Mouse (Mus musculus): ENCODE results near the gene Rasl10a. TPM values are rescaled to one million over a fixed set of nuclear protein-coding genes. Genes with fewer than 3 reads are reported as not detected.

Gene Rasl10a
- polyA plus RNA-seq, 1 experiment from 2014 or later = 0.33 TPM

DNA sequence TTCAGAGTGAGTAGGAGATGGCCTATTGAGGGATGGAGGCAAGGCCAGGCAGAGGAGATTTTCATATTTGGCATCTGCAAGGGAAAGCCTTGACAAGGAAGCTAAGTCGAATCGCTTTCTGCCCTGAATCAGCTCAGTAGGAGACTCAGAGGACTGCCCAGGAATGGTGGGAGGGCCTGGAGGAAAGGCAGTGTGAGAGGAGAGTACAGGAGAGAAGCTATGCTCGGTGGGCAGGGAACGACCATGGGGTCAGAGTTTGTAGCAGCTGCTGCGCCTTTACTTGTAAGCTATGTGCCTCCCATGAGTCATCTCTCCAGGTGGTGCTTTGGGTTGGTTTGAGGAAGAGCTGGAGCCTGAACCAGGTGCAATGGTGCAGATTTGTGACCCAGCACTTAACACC, 42.9 kb downstream of the Rasl10a start:
- Histone ChIP-seq H3K9me3 (ENCODE audit: control insufficient read depth, low read length) (no peaks in the 10 kb centered on the region), H3K4me3 (replicated peaks; ENCODE audit: low read depth, low read length) (peak overlapping the region; percentile 100), H3K4me1 (ENCODE audit: control insufficient read depth, insufficient read depth, low read length) (peaks cover 32% of the 10 kb centered on the region), H3K27ac (replicated peaks; ENCODE audit: low read depth, low read length) (peak overlapping the region; percentile 99), H3K4me2 (ENCODE audit: low read length) (peak overlapping the region; percentile 90), H3K36me3 (ENCODE audit: control insufficient read depth, insufficient read depth, low read length) (peaks cover 27% of the 10 kb centered on the region), H3K9ac (replicated peaks; ENCODE audit: low read length) (peak overlapping the region; percentile 94), H3K27me3 (ENCODE audit: control insufficient read depth, insufficient read depth, low read length) (no peaks in the 10 kb centered on the region)
- WGBS = 41% methylated on average over 5 of the region's 5 CpGs
- DNase-seq (no peak), ATAC-seq (ENCODE audit: low FRiP score, low TSS enrichment) (no peak)

DNA sequence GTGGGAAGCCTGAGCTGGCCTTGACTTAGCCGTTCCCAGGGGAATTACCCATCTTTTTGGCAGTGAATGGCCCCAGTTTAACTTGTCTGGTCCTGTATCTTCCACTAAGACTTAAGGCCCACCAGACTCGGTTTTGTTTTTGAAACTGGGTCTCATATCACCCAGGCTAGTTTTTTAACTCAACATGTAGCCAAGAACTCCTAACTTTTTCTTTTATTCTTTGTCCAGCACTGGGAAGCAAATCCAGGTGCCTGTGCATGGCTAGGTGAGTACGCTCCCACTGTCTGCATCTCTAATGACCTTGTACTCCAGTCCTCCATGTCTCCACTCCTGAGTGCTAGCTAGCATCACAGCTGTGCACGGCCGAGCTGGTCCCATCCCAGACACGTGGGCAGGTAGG, 43.7 kb downstream of the Rasl10a start:
- no peaks in the 10 kb centered on the region for H3K27me3 ChIP-seq (ENCODE audit: control insufficient read depth, insufficient read depth, low read length)
- no peak overlapping the region for H3K4me3 ChIP-seq (replicated peaks; ENCODE audit: low read depth, low read length)
- WGBS = 81% methylated on average over 6 of the region's 6 CpGs
- peaks cover 23% of the 10 kb centered on the region for H3K4me1 ChIP-seq (ENCODE audit: control insufficient read depth, insufficient read depth, low read length)
- H3K36me3 ChIP-seq (ENCODE audit: control insufficient read depth, insufficient read depth, low read length) = peaks cover 32% of the 10 kb centered on the region
- ATAC-seq (ENCODE audit: low FRiP score, low TSS enrichment) (no peak), DNase-seq (no peak)
- H3K9ac ChIP-seq (replicated peaks; ENCODE audit: low read length) = no peak overlapping the region
- no peaks in the 10 kb centered on the region for H3K9me3 ChIP-seq (ENCODE audit: control insufficient read depth, low read length)
- H3K4me2 ChIP-seq (ENCODE audit: low read length) = no peak overlapping the region
- H3K27ac ChIP-seq (replicated peaks; ENCODE audit: low read depth, low read length) = no peak overlapping the region

- ATAC-seq (ENCODE audit: low FRiP score, low TSS enrichment) (no peak), DNase-seq (no peak)
- no peaks in the 10 kb centered on the region for H3K9me3 ChIP-seq (ENCODE audit: control insufficient read depth, low read length)
Measured at GRCm38 (mm10) chr11:5102384-5102783, 44.5 kb downstream of the Rasl10a start.

GRCm38 (mm10) chr11:5103986-5104509, 46.1 kb downstream of the Rasl10a start:
- H3K36me3 ChIP-seq (ENCODE audit: control insufficient read depth, insufficient read depth, low read length) = peaks cover 32% of the 10 kb centered on the region
- no peak for DNase-seq
- 93% methylated on average over 4 of the region's 4 CpGs for WGBS
- H3K27me3 ChIP-seq (ENCODE audit: control insufficient read depth, insufficient read depth, low read length) = no peaks in the 10 kb centered on the region
- peaks cover 13% of the 10 kb centered on the region for H3K4me1 ChIP-seq (ENCODE audit: control insufficient read depth, insufficient read depth, low read length)
- no peak overlapping the region for H3K4me2 ChIP-seq (ENCODE audit: low read length)
- H3K9ac ChIP-seq (replicated peaks; ENCODE audit: low read length) = no peak overlapping the region
- no peaks in the 10 kb centered on the region for H3K9me3 ChIP-seq (ENCODE audit: control insufficient read depth, low read length)
- H3K4me3 ChIP-seq (replicated peaks; ENCODE audit: low read depth, low read length) = no peak overlapping the region
- H3K27ac ChIP-seq (replicated peaks; ENCODE audit: low read depth, low read length) = no peak overlapping the region
- no peak for ATAC-seq (ENCODE audit: low FRiP score, low TSS enrichment)

More at GRCm38 (mm10) chr11:5102384-5102783, 44.5 kb downstream of the Rasl10a start:
- Histone ChIP-seq H3K27ac (replicated peaks; ENCODE audit: low read depth, low read length) (no peak overlapping the region), H3K9ac (replicated peaks; ENCODE audit: low read length) (no peak overlapping the region), H3K4me1 (ENCODE audit: control insufficient read depth, insufficient read depth, low read length) (peaks cover 16% of the 10 kb centered on the region), H3K27me3 (ENCODE audit: control insufficient read depth, insufficient read depth, low read length) (no peaks in the 10 kb centered on the region), H3K36me3 (ENCODE audit: control insufficient read depth, insufficient read depth, low read length) (peaks cover 32% of the 10 kb centered on the region), H3K4me2 (ENCODE audit: low read length) (no peak overlapping the region), H3K4me3 (replicated peaks; ENCODE audit: low read depth, low read length) (no peak overlapping the region)
- 87% methylated on average over 7 of the region's 7 CpGs for WGBS

GRCm38 (mm10) chr11:5109441-5109840, 51.5 kb downstream of the Rasl10a start:
- no peak overlapping the region for H3K4me2 ChIP-seq (ENCODE audit: low read length)
- H3K4me1 ChIP-seq (ENCODE audit: control insufficient read depth, insufficient read depth, low read length) = no peaks in the 10 kb centered on the region
- H3K9ac ChIP-seq (replicated peaks; ENCODE audit: low read length) = no peak overlapping the region
- H3K4me3 ChIP-seq (replicated peaks; ENCODE audit: low read depth, low read length) = no peak overlapping the region
- no peak overlapping the region for H3K27ac ChIP-seq (replicated peaks; ENCODE audit: low read depth, low read length)
- ATAC-seq (ENCODE audit: low FRiP score, low TSS enrichment) = no peak
- 85% methylated on average over 8 of the region's 8 CpGs for WGBS
- H3K9me3 ChIP-seq (ENCODE audit: control insufficient read depth, low read length) = no peaks in the 10 kb centered on the region
- DNase-seq = no peak
- peaks cover 18% of the 10 kb centered on the region for H3K36me3 ChIP-seq (ENCODE audit: control insufficient read depth, insufficient read depth, low read length)
- no peaks in the 10 kb centered on the region for H3K27me3 ChIP-seq (ENCODE audit: control insufficient read depth, insufficient read depth, low read length)

Small RNA genes lying within 50 kb of the gene (microRNA-seq; reads per million reads assigned to microRNA genes)
- not detected for gene Gm47296

Other genes starting within 250 kb of the Rasl10a start
- gene Nf2, start 208.6 kb upstream of the Rasl10a start, polyA plus RNA-seq (2014; fragmentation: Nextera tagmentation; extraction: Ambion mirVana) = 49.3 and 64.0 TPM in 2 replicates
- 132 and 133 TPM in 2 replicates for gene Nipsnap1, start 184.2 kb upstream of the Rasl10a start, polyA plus RNA-seq (2014; fragmentation: Nextera tagmentation; extraction: Ambion mirVana)
- gene Thoc5, start 162.8 kb upstream of the Rasl10a start, polyA plus RNA-seq (2014; fragmentation: Nextera tagmentation; extraction: Ambion mirVana) = 60.4 and 66.9 TPM in 2 replicates
- gene Nefh, start 110.1 kb upstream of the Rasl10a start, polyA plus RNA-seq (2014; fragmentation: Nextera tagmentation; extraction: Ambion mirVana) = 3.2 and 3.5 TPM in 2 replicates
- 84.7 and 96.5 TPM in 2 replicates for gene Ap1b1, start 71.3 kb upstream of the Rasl10a start, polyA plus RNA-seq (2014; fragmentation: Nextera tagmentation; extraction: Ambion mirVana)
- gene Gas2l1, start 7.2 kb downstream of the Rasl10a start, polyA plus RNA-seq (2014; fragmentation: Nextera tagmentation; extraction: Ambion mirVana) = 19.7 and 22.1 TPM in 2 replicates
- gene Rhbdd3, start 40.8 kb downstream of the Rasl10a start, polyA plus RNA-seq (2014; fragmentation: Nextera tagmentation; extraction: Ambion mirVana) = 34.5 and 45.4 TPM in 2 replicates
- gene Ewsr1, start 41.1 kb downstream of the Rasl10a start, polyA plus RNA-seq (2014; fragmentation: Nextera tagmentation; extraction: Ambion mirVana) = 346 and 428 TPM in 2 replicates
- 7.9 and 9.8 TPM in 2 replicates for gene Emid1, start 94.1 kb downstream of the Rasl10a start, polyA plus RNA-seq (2014; fragmentation: Nextera tagmentation; extraction: Ambion mirVana)
- 3.5 and 3.8 TPM in 2 replicates for gene Kremen1, start 203.4 kb downstream of the Rasl10a start, polyA plus RNA-seq (2014; fragmentation: Nextera tagmentation; extraction: Ambion mirVana)